Mouse (Mus musculus) lung, postnatal 14 days (tissue): Measurements from ENCODE around the gene Mdm2.
"Not testable (repeated sequence)": the region's sequence is repeated elsewhere in the genome, so short reads cannot be mapped to it uniquely, and the experiment has no call there.

Source experiments
- DNase-seq: peaks from one replicate; pipeline ENCODE4 v3.0.0; 2021

Mdm2 gene

GRCm38 (mm10) chr10:117710604-117711141 lies at the start of gene Mdm2:
Gene Mdm2 (minus strand): TSS chr10:117710758.
- peak; percentile 99 for DNase-seq

DNA sequence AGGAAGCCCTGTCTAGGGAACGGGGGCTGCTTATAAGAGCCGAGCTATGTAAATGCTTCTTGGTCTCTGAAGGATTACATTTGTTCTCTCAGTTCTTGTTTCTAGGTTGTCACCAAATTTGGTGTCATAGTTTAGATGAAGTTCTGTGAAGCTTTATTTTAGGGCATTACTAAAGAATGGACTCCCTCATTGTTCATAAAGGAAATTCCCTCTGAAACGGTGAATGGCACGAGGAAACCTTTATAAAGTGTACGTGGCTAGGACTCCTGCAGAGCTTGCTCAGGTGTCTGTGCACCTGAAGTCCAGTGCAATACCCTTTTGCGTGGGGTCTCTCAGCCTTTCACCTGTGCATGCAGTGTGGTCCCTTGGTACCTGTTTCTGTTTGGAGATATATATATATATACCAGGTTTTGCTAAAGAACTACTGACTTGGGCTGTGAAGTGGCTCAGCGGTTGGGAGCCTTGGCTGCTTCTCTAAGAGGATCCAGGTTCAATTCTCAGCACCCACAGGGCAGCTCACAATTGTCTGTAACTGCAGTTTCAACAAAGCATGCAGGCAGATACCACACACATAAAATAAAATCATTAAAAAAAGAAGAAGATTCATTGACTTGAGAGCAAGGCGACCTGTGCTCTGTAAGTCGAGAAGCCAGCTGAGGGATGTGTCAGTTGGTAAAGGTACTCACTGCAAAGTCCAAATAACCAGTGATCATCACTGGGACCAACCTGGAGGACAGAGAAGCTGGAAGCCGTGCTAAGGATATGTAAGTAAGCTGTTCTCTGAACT lies 49.5 kb upstream of the Mdm2 start:
- DNase-seq: no peak

DNA sequence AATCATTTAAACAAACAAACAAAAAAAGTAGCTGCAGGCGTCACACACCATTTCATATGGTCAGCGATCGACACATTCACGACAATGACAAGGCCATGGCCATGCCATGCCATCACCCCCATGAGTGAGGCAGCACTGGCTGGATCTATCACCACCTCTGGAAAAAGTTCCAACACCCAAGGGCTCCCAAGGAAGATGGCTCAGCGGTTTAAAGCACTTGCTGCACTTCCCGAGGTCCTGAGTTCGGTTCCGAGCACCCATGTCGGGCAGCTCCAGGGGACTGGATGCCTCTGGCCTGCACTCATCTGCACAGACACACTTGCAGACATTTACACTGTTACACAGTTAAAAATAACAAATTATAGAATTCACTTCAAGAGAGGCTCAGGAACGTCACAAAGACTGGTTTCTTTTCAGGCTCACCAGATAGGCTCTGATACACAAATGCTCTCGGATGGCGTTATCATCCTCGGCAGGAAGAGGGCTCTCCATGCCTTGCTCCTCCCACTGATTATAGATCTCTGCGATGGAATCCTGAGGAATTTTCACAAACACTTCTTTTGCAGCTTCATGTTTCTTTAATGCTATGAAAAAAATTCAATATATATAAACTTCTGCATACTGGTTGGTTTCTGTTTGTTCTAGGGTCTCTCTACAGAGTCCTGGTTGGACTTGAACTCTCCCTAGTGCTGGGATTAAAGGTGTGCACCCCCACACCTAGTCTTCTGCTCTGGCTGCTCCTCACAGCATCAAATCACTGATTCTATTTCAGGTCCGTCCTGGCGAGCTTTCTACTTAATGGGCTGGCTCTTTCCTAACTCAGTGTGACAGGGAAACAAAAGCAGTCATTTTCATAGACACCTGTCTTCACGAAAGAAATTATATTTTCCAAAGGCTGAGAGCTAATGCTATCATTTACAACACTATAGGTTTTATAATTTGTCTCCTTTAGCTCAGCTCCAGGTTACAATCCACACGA lies 48.5 kb upstream of the Mdm2 start:
- no peak for DNase-seq

DNA sequence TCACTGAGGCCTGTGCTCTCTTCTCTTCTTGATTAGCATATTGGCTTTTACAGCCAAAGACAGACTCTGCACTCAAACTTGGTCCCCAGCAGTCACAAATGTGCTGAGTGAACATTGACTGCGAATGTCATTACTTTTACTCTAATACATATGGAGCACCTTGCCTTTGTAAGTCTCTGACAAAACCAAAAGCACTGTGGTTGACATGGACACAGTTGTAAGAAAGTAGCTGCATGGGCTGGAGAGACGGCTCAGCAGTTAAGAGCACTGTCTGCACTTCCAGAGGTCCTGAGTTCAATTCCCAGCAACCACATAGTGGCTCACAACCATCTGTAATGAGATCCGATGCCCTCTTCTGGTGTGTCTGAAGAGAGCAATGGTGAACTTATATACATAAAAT lies 47.8 kb upstream of the Mdm2 start:
- DNase-seq: not testable (repeated sequence)

GRCm38 (mm10) chr10:117757796-117758342 lies 47.3 kb upstream of the Mdm2 start:
- DNase-seq: no peak

GRCm38 (mm10) chr10:117757259-117757658 lies 46.7 kb upstream of the Mdm2 start:
- DNase-seq: no peak

DNA sequence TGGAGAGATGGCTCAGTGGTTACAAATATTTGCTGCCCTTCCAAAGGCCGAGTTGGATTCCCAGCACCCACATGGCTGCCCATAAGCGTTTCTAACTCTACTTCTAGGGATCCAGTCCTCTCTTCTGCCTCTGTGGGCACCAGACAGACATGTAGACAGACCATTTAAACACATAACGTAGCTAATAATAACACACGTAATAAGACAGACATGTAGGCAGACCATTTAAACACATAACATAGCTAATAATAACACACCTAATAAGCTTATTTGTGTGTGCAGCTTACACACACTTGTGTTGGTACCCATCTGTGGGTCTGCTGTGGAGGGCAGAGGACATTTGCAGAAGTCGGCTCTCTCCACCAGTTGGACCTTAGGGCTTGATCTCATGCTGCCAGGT lies 46.2 kb upstream of the Mdm2 start:
- no peak for DNase-seq

DNA sequence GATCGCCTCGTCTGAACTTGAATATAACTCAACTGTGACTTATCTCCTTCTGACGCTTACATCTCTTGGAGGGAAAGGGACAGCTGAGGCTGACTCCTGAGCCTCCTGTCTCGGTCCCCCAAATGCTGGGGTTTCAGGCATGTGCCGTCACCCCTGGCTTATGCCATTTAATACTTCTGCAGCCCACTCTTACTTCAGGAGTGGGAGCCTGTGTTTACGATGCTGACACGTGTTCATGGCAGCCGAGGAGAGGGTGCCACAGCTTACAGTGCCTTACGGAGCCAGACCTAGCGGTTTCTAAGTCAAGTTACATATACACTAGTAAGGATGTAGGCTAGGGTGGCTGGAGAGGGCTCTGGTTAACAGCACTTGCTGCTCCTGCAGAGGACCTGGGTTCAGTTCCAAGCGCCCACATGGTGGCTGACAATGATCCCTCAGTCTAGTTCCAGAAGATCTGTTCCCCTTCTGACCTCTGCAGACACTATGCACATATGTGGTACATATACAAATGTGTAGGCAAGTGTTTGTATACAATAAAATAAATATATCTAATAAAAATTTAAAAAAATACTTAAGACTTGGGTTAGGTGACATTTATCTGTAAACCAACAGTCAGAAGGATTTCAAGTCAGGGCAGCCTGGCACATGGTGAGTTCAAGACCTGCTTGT lies 45.4 kb upstream of the Mdm2 start:
- no peak for DNase-seq

DNA sequence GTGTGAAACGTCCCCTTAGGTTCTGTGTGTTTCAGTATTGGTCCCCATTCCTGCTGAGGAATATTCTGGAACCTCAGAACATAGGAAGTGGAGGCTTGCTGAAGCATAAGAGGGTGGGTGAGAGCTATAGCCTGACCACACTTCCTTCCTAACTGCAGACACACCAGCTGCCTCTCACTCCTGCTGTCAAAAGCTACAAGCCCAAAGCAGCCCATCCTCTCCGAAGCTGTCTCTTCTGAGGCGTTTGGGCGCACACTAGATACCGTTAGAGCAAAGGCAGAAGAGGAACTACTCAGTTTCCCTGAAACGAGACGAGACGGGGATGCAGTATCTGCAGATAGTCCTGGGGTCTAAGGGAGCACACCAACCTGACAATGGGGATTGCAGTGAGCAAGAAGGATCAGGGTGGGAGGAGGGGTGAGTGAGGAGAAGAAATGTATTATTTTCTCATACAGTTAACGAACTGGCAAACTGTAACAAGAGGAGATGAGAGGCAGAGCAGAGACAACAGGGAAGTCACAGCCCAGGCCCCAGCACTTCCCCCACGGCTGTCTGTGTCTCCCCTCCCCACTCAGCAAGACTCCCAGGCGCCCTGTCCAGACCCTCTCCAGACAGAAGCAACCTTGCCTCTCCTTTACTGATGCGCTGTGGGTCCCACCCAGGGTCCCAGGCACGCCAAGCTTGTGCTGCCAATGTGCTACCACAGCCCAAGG lies 44.7 kb upstream of the Mdm2 start:
- no peak for DNase-seq

DNA sequence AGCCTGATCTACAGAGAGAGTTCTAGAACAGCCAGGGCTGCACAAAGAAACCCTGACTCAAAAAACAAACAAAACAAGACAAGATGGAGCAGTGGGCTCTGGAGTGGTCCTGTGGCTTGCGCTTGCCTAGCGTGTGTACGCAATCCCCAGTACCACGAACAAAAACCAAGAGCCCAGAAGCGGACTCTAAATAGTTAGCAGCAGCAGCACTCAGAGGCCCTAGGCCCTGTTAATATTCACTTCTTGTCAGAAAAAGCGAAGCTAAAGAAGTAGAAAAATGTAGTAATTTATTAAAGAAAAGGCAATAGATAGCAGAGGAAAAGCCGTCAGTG lies 44.0 kb upstream of the Mdm2 start:
- DNase-seq: no peak

GRCm38 (mm10) chr10:117753711-117754608 lies 43.4 kb upstream of the Mdm2 start:
- DNase-seq: no peak

- DNase-seq: no peak
Observed at GRCm38 (mm10) chr10:117752851-117753647, 42.5 kb upstream of the Mdm2 start.

DNA sequence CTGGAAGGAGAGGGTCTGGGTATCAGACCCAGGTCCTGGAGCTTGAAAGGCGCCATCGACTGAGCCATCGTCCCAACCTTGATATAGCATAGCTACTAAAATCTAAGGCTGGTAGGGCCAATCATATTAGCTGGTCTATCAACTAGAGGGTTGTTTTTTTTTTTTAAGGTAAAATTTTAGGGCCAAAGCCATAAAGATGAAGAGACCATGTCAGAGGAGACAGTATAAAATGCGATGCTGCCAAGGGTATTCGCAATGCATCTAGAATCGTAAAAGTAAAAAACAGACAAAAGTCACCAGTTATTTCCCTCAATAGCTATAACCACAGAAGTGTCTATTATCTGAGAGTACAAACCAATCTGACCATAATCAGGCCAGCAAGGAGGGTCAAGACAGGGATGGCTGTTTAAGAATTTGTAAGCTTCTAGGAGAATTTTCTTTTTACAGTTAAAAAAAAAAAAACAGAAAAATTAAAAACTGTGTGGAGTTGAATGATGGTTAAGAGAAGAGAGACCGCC lies 41.8 kb upstream of the Mdm2 start:
- DNase-seq: no peak

- DNase-seq: no peak
Observed at GRCm38 (mm10) chr10:117751744-117752143, 41.2 kb upstream of the Mdm2 start.

GRCm38 (mm10) chr10:117751282-117751610 lies 40.7 kb upstream of the Mdm2 start:
- no peak for DNase-seq

GRCm38 (mm10) chr10:117750529-117751281 lies 40.1 kb upstream of the Mdm2 start:
- no peak for DNase-seq

- DNase-seq: no peak
Observed at GRCm38 (mm10) chr10:117749787-117750343, 39.3 kb upstream of the Mdm2 start.

DNA sequence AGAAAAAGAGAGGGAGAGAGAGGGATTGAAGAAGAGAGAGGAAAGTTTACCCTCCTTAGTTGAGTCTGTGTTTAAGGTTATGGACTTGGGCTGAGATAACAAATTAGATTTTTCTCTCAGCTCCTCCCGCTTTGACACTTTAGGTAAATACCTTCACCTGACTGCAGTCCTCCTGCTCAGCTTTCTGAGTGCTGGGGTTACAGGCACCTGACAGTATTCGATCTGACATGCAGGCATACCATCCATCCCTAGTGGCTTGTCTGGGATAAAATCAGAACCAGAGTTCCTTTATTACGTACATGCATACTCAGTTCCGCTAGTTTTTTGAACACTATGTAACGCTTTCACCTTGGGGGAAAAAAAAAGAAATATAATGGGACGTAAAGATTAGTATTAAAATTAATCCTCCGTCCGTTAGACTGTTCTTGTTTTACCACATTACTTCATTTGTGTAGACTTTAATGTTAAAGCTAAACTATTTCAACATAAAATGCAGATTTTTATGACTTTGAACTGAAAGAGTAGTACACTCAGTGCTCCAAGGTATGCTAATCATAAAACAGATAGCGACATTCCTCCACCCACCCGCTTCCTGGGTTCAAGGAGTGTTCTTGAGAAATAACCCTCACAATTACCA lies 38.6 kb upstream of the Mdm2 start:
- no peak for DNase-seq
